Mouse (Mus musculus): ENCODE data around the gene Morc1. TPM values are rescaled to one million over a fixed set of nuclear protein-coding genes. Genes with fewer than 3 reads are reported as not detected.

The Morc1 gene
- total RNA-seq, 2 experiments from 2014 or later = 0.12 TPM

DNA sequence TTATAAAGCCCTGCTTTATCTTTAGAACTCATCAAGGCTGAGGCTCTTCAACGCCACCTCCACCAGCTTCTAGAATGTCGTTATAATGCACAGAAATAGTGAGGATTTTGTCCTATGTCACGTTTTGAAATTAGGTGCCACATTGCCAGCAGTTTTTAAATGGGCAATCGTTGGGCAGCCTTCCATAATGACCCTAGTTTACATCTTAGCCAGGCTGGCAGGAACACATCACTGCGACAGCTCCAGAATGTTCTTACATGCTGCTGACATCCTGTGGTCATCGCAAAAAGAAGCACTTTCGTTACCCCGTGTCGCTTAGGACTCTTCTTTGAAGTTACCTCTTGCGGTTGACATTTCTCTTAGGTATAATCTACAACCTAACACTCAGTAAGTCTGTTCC, 42.4 kb downstream of the Morc1 start:
- DNase-seq (ENCODE audit: extremely low spot score in 1 of 2, low spot score in 1 of 2) = no peak

DNA sequence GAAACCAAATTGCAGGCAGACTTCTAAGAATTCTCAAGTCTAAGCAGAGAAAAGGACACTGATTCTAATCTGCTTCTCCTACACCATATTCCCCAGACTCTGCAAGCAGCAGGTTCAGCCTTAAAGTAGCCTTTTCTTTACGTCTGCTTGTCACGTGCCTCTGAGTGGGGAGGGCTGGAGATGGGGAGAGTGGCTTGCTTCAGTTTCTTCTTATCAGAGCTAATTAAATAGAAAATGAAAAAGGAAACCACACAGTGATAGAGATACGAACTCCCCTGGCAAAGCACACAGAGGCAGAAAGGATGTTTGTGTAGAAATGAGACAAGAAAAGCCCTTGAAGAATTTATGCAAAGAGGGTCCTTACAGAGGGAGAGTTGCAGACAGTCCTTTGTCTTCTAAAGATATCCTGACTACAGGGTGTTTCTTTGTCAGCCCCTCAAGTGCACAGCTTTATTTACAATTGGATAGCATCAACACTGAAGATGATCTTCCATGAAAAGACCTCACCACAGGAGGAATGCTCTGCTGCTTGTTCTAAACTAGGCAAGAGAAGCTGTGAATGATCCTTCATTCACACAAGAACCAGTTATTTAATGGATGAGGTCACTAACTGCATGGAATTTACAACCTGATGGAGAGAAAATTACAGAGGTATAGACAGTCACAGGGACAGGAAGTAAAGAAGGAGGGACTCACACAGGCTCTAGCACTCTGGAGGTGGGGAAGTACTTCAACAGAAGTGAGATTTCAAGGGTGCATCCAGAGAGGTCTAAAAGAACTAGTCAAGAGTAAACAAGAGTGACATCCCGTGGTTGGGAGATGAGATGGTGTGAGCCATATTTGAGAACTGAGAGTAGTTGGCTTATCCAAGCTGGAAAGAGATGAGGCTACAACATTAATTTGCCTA, 44.1 kb downstream of the Morc1 start:
- no peak for DNase-seq (ENCODE audit: extremely low spot score in 1 of 2, low spot score in 1 of 2)

DNA sequence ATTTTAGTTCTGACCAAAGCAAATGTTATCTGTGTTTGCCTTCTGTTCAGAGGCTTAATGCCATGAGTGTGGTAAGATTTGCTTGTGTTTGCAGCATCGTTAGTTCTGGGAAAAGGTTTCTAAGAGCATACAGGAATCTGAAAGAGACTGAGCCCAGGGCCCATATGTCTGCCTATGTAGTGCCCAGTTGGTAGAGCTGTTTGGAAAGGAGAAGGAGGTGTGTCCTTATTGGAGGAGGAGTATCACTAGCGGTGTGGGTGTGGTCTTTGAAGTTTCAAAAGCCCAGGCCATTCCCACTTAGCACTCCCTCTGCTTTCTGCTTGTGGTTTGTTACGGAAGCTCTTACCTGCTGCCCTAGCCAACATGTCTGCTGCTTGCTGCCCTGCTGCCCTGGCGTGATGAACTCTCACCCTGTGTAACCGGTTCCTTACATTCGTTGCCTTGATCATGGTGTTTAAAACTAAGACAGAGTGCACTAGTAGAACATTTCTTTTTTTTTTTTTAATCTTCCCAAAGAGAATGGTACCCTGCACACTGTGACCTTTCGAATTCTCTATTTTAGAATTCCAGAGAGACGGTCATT, 48.3 kb downstream of the Morc1 start:
- DNase-seq (ENCODE audit: extremely low spot score in 1 of 2, low spot score in 1 of 2) = no peak

DNA sequence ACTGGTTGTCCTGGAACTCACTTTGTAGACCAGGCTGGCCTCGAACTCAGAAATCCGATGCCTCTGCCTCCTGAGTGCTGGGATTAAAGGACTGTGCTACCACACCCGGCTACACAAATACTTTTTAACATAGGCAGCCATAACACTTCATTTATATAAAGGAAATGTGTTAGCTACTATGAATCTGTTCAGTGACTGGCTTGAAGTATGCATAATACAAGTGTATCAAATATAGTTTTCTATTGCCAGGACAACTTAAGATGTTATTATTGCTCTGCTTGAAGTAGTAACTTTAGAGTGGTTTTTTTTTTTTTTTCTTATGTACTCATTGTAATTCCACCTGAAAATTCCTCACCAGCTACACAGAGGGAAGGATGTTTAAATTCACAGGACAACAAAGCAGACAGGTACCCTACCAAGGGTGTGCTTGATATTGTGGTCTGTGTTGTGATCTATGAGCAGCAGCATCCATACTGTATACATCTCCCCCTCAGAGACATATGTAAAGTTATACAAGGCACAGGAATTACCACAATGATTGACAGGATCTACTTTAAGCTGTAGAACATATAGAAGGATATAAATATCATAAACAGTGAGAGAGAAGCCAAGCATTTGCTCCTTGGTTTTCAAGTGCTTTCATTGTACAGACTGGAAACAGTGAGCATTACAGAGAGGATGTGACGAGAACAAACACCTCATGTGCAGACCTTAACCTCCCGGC, 85.9 kb downstream of the Morc1 start:
- no peak for DNase-seq (ENCODE audit: extremely low spot score in 1 of 2, low spot score in 1 of 2)

DNA sequence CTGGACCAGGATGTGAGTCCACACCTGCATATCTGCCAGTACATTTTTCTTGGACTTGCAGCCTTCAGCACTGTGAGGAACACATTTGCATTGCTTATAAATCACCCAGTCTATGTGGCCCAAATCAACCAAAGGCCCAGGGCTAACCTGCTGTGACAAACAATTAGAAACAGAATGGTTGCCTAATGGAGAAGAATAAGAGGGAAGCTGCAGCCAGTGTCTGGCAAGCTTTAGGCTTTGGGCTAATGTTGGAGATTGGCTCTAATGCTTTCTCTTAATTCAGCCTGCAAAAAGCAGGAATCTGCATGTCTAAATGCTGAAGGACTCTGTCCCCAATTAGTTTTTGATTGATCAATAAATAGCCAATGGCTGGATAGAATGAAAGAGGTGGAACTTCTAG, 88.5 kb downstream of the Morc1 start:
- DNase-seq (ENCODE audit: extremely low spot score in 1 of 2, low spot score in 1 of 2) = no peak

DNA sequence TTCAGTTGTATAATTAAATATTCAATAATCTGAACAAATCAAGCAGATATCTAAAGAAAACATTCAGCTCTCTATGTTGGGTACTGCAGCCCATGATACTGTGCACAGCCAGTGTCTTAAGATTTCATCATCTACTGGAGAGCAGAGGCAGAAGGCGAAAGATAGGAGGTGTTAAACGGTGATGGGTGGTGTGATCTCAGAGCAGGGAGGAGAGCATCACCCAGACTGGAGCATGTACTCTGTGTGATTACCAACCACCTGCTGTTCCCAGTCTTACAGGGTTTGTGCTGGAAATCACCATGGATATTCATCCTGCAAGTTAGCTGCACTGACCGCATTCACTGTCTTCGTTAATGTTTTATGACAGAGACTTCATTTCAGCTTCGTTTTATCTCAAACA, 106.1 kb downstream of the Morc1 start:
- no peak for DNase-seq (ENCODE audit: extremely low spot score in 1 of 2, low spot score in 1 of 2)

DNA sequence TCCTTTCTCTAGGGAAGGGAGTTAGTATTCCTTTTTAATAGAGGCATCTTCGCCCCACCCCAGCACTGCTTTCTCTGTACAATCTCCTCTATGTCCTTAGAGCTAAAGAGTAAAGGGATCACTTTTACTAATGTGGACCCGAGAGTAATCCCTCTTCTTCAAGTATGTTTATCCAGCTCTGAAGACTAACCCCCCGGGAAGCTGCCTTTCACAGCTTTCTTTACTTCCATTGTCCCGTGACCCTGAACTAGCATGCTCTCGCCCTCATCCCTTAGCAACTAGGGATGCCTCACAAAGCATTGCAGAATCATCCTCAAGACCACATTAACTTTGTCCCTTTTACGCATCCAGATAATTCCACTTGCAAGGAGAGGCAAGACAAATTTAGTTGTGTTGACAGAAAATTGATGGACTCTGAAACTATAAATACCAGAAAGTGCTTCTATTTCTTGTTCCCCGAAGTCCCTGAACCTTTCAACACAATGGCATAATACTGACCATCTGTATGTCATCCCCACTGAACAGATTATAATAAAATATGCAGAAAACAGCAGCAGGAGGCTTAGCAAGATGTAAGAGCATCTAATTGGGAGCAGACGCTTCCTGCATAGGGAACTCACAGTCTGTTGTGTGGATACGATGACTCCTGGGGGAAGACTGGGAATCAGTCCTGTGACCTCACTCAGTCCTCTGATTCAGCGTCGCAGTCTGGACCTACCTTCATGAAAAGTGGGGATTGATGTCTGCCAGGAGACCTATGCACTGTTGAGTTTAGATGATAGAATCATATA, 131.4 kb downstream of the Morc1 start:
- no peak for DNase-seq (ENCODE audit: extremely low spot score in 1 of 2, low spot score in 1 of 2)

DNA sequence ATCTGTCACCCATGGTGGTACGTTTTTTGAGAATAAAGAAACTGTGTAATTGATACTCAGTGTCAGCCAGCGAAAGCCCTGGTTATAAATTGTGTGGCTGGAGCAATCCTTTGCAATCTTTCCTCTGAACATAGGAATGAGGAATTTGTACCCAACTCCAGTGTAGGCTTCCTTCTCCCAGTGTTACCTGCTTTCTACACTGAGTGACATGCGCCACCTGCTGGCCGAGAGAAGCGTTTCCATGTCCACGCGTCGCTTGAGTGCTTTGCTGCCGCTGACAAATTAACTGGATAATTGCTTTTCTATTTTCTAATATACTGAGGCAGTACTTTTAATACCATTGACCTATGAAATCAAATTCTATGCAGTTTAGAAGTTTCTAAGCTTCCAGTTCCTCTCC, 139.3 kb downstream of the Morc1 start:
- DNase-seq (ENCODE audit: extremely low spot score in 1 of 2, low spot score in 1 of 2) = peak; percentile 56 to 87

DNA sequence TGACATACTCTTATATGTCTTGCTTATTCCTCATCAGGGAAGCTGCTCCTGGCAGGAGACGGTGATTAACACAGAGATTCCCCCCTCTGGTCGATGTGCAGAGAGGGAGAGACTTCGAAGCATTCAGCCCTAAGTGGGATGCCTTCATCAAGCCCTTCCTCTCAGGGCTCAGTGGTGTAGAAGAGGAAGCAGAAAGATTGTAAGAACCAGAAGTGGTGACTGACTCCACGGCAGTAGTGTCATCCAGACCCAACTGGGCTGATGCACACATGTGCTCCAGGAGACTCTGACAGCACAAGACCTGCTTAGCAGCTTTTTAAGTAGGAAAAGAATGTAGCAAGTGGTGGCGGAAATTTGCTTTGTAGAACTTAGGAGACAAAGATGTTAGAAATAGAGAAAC, 143.0 kb downstream of the Morc1 start:
- no peak for DNase-seq (ENCODE audit: extremely low spot score in 1 of 2, low spot score in 1 of 2)

DNA sequence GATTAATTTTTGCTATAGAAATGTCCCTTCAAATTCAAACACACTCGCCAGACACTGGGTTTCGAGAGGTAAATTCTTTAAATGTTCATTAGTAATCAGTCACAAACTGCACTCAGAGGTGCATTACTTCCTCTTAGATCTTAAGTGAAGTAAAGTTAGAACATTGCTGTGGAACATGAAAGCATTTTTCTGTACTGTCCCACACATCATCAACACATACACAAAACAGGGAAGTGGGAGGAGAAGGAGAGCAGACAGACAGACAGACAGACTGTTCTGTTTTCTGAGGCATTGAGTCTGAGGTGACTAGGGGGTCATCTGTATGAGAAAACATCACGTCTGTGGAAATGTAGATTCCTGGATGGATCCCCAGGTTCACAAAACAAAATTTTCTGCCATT, 143.5 kb downstream of the Morc1 start:
- no peak for DNase-seq (ENCODE audit: extremely low spot score in 1 of 2, low spot score in 1 of 2)

DNA sequence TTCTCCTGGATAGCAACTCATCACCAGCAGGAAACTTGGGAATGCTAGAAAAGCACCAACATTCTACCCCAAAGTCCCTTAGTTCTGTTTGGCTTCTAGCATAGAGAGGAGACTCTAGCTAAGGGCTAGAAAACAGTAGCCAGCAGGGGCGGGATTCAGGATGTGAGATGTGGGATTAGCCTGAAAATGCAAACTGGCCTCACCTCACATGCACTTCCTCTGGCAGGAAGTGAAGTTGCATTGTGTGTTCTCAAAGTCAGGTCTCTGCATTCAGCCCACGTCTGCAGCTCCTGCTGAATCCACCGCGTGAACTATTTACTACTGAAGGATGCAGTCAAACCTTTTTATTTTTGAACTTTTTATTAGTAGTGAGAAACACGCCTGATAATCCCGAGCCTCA, 154.3 kb downstream of the Morc1 start:
- no peak for DNase-seq (ENCODE audit: extremely low spot score in 1 of 2, low spot score in 1 of 2)

DNA sequence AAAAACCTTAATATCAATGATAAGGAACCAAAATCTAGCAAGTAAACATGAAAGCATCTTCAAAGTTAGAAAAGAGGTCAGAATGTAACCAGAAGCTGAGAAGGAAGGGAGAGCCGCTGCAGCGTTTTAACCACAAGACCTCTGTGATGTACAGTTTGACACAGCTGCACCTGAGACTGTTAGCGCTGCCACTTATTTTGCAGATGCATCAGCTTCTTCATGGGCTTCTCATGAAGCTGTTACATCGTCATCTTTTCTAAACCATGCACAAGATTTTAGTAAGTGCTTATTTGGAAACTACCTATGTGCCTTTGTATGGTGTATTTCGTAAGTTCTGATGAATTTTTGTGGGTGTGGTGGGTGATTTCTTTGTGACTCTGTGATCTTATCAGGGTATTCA, 163.4 kb downstream of the Morc1 start:
- DNase-seq (ENCODE audit: extremely low spot score in 1 of 2, low spot score in 1 of 2) = no peak

DNA sequence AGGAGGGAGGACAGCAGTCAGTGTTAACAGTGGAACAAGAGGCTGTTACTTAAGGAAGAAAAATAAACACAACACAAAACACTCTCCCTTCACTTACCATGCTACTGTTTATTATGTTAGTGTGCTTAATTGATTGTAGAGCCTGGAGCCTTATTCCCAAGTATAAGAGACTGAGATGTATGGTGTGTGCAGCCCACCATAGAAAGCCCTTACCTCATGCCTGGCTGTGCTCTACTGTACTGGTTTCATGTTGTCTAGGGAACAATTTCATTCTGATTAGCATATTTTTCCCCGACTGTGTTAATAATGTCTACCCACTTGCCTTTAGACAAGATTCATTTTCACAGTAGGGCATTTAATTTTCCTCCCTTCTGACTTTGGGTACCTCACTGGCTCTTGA, 164.2 kb downstream of the Morc1 start:
- no peak for DNase-seq (ENCODE audit: extremely low spot score in 1 of 2, low spot score in 1 of 2)

DNA sequence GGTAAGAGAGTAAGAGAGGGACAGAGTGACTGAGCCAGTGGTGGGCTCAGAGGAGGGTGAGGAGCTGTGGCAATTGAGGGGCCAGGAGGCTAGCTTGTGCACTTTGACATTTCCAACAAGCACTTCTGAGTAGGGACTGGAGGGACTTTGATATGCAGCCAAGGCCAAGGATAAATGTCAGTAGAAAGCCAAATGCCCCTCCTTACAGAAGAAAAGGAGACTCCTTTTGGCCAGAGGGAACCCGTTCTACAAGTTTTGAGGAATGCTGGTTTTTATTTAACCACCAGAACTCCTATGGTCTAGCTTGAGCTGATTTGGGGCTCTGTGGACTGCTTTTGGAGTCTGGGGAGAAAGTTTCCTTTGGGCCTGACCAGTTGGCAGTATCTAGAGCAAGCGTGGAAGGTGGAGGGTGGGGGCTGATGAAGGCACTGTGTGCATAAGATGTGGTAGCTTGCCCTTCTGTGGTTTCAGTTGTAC, 172.7 kb downstream of the Morc1 start:
- no peak for DNase-seq (ENCODE audit: extremely low spot score in 1 of 2, low spot score in 1 of 2)

DNA sequence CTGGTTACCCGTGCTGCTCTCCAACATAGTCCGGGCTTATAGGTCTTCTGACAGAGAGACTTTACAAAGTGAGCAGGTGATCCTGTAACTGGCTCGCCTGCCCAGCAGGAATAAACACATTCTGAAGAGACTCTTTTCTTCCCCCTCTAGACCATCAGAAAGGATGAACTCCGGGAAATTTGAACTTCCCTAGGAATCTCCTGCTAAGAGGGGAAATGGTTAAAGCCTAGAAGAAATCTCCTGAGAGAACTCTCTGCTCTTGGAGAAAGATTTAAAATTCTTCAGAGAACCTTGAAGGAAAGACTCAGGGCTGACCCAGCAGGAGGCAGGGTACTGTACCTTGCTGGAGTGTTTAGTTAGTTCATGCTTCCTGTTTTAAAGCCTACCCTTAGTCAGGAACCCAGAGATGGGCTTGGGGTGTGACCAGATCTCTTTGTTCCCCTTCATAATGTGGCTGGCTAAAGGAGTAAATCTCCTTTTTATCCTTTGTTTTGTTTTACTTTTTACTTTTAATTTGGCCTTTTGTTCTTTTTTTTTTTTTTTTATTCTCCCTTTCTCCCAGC, 175.5 kb downstream of the Morc1 start:
- DNase-seq (ENCODE audit: extremely low spot score in 1 of 2, low spot score in 1 of 2) = no peak

DNA sequence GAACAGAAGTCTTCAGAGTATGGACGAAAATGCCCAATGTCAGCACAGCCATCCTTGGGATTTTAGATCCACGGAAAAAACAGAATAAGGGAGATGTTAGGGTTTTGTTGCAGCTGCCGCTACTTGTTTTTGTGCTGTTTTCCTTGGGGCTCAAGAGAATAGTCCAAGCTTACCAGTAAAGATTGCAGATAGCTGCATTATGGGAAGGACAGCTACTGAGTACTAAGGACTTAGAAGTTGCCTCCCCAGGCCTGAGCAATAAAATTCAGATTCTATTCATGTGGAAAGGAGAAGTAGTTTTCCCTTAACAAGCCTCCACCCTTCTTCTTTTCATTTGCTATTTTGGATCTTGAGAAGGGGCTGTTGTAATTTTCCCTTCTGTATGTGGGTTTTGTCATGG, 177.2 kb downstream of the Morc1 start:
- DNase-seq (ENCODE audit: extremely low spot score in 1 of 2, low spot score in 1 of 2) = no peak

DNA sequence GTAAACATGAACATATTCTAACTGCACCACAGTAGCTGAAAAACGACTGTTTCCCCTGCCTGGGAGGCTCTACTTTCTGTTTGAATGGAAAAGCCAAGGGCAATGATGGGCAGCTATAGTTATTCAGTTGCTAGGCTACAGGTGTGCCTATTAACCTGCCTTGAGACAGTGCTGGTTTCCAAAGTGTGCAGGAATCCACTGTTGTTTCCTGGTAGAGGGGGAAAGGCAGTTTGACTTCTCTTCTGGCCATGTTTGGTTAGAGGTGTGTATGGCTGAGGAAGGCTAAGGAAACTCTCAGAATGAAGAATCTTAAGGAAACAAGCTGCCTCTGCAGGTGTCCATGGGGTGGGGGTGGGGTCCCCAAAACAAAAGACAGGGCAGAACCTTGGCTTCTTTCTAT, 179.8 kb downstream of the Morc1 start:
- no peak for DNase-seq (ENCODE audit: extremely low spot score in 1 of 2, low spot score in 1 of 2)

DNA sequence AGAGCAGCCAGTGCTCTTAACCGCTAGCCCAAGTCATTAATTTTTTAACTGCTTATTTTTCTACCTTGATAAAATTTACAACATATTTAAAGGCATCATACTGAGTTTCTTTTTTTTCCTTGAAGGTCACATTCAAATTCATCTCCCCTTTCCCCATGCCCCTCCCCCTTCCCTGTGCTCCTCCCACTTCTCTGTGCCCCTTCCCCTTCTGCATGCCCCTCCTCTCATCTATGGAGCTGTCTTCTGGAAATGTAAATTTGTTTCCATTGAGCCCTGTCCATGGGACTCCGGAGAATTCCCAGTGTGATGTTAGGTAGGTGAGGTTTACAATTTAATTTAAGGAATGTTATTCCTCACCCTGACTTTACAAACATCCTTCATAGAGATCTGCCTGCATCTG, 180.4 kb downstream of the Morc1 start:
- no peak for DNase-seq (ENCODE audit: extremely low spot score in 1 of 2, low spot score in 1 of 2)

DNA sequence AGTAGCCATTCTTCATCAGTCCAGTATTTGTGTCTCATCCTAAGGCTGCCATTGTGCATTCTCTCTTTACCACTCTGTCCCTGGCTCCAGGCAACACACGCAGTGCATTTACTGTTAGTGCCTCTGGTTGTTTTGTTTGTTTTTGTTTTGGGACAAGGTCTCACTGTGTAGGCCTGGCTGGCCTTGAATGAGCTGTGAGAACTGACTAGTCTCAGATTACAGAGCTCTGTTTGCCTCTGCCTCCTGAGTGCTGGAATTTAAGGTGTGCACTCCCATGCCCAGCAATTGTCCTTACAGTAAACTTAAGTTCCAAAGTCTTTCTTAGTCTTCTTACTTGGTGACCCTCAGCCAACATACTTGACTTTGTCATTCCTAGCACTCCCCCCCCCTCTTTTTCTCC, 182.7 kb downstream of the Morc1 start:
- no peak for DNase-seq (ENCODE audit: extremely low spot score in 1 of 2, low spot score in 1 of 2)

DNA sequence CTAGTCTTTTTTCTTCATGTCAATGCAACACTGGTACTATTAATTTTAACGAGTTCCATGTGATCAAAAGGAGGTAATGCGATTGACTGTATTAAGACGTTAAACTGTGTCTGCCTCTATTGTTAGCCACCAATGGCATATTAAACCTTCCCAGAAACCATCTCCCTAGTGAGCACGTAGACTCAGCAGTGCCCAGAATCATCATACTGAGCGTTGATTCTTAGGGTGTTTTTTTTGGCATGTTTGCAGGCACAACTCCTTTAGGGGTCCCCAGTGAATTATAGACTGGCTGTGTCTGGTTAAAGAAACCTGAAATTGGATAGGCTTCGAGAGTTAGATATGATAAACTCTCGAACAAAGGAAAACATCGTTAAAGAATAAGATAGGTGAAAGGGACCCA, 189.5 kb downstream of the Morc1 start:
- DNase-seq (ENCODE audit: extremely low spot score in 1 of 2, low spot score in 1 of 2) = no peak

All from layer of hippocampus, postnatal 25 days (tissue).